Mouse (Mus musculus): ENCODE measurements around the gene Rhobtb3.

- TF ChIP-seq POLR2A (IDR thresholded peaks at IDR 0.05; ENCODE audit: control insufficient read depth, extremely low read depth, insufficient read depth, low read length, poor library complexity) (no peak), CTCF (IDR thresholded peaks at IDR 0.05; ENCODE audit: borderline replicate concordance, control insufficient read depth, extremely low read depth, insufficient read depth, low read length, poor library complexity) (no peak)
Observed at GRCm38 (mm10) chr13:75839719-75840481, 103.8 kb downstream of the Rhobtb3 start, which contains the start of gene Glrx.

Data from thymus, adult 2 months (tissue).